In the genomic region with DNA sequence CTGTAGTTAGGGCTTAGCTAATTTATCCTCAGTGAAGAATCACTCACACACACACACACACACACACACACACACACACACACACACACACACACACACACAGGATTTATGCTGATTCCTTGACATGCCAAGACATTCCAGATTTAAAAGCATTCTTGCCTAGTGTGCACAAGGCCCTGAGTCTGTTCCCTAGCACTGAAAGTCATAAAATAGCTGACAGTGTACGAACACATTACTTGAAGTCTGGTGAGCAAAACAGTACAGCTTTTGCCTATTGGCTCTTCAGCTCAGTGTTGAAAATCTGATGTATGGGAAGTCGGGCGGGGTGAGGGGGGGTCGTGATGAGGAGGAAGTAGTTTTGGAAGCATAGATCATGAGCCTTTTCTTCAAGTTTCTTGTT, we compare ENCODE assay signal across 26 mouse cellular contexts. TPM values are rescaled to one million over a fixed set of nuclear protein-coding genes. Genes with fewer than 3 reads are reported as not detected.
DNase-seq lines count a peak whose midpoint lies in the region; ATAC-seq and TF ChIP-seq lines count a peak whose summit lies in the region.
"Had no signal": no experiment of that assay in that cellular context is flagged by ENCODE, and none has a peak within 500 bp of the region (broad histone marks: within the 10 kb centered on the region; RNA-seq: fewer than 3 reads in every experiment).

No protein-coding gene starts in this region.

- peaks cover 20% of the 10 kb centered on the region for H3K4me1 ChIP-seq in forebrain, embryonic 16.5 days (replicated peaks; ENCODE audit: control insufficient read depth, insufficient read depth, low read length)
- H3K4me1 ChIP-seq in forebrain, embryonic 15.5 days, result peaks cover 22% of the 10 kb centered on the region
- H3K4me1 ChIP-seq in kidney, embryonic 16.5 days (ENCODE audit: insufficient read depth, low read length), result peaks cover 3% of the 10 kb centered on the region; the same call in 1 of the 2 replicates
- H3K4me1 ChIP-seq in kidney, adult 2 months (ENCODE audit: control insufficient read depth, insufficient read depth, low read length), result peaks cover 2% of the 10 kb centered on the region; the same call in 1 of the 2 replicates
- H3K4me1 ChIP-seq in lung, embryonic 14.5 days (ENCODE audit: insufficient read depth), result peaks cover 8% of the 10 kb centered on the region
- H3K4me1 ChIP-seq in limb, embryonic 13.5 days, result 0 out of 2 replicates have a peak, but pooled peaks cover 6% of the 10 kb centered on the region
- H3K4me1 ChIP-seq: hindbrain, embryonic 10.5 days; limb, embryonic 12.5 days; liver, embryonic 12.5 days; midbrain, embryonic 12.5 days had no signal

- TF ChIP-seq CTCF in kidney, adult 2 months (conservative IDR thresholded peaks at IDR 0.05; ENCODE audit: insufficient read depth, insufficient read length, low read depth, low read length), result no peak
- no peak for TF ChIP-seq CTCF in lung, embryonic 14.5 days (IDR thresholded peaks at IDR 0.05; ENCODE audit: low read depth)

- 0 out of 2 replicates have a peak, but pooled peaks have one; percentile 27 for ATAC-seq in forebrain, embryonic 16.5 days
- no peak; the same call in 1 of the 2 replicates for ATAC-seq in forebrain, embryonic 15.5 days (replicated peaks)
- ATAC-seq in kidney, embryonic 16.5 days (ENCODE audit: low FRiP score, low TSS enrichment), result peak; percentile 87
- no peak for ATAC-seq in lung, embryonic 14.5 days (ENCODE audit: insufficient read depth)
- peak; percentile 32; the same call in 1 of the 2 replicates for ATAC-seq in limb, embryonic 13.5 days (ENCODE audit: low FRiP score, low read depth)
- ATAC-seq: activated CD4-positive, CD25-positive, alpha-beta regulatory T cell, adult 4 months; forebrain, embryonic 13.5 days; hindbrain, postnatal 0 days; liver, embryonic 12.5 days had no signal

- no peaks in the 10 kb centered on the region for H3K36me3 ChIP-seq in forebrain, embryonic 16.5 days (ENCODE audit: control insufficient read depth, insufficient read depth)
- no peaks in the 10 kb centered on the region for H3K36me3 ChIP-seq in forebrain, embryonic 15.5 days
- no peaks in the 10 kb centered on the region for H3K36me3 ChIP-seq in kidney, embryonic 16.5 days (ENCODE audit: insufficient read depth, low read length)
- H3K36me3 ChIP-seq in kidney, adult 2 months (ENCODE audit: control insufficient read depth, insufficient read depth, low read length), result no peaks in the 10 kb centered on the region
- no peaks in the 10 kb centered on the region; the same call in 1 of the 2 replicates for H3K36me3 ChIP-seq in lung, embryonic 14.5 days (ENCODE audit: insufficient read depth)
- H3K36me3 ChIP-seq in limb, embryonic 13.5 days, result no peaks in the 10 kb centered on the region
- H3K36me3 ChIP-seq: embryonic facial prominence, embryonic 13.5 days; hindbrain, embryonic 10.5 days; limb, embryonic 12.5 days; midbrain, embryonic 12.5 days; neural tube, embryonic 15.5 days had no signal

- H3K9ac ChIP-seq in forebrain, embryonic 16.5 days (replicated peaks; ENCODE audit: low read depth, low read length), result no peak overlapping the region
- H3K9ac ChIP-seq in forebrain, embryonic 15.5 days (replicated peaks), result no peak overlapping the region
- H3K9ac ChIP-seq in kidney, embryonic 16.5 days (replicated peaks; ENCODE audit: low read length), result no peak overlapping the region
- no peak overlapping the region for H3K9ac ChIP-seq in lung, embryonic 14.5 days
- no peak overlapping the region for H3K9ac ChIP-seq in limb, embryonic 13.5 days
- H3K9ac ChIP-seq: embryonic facial prominence, embryonic 13.5 days; forebrain, embryonic 13.5 days; limb, embryonic 12.5 days; liver, embryonic 12.5 days; midbrain, embryonic 12.5 days; neural tube, embryonic 15.5 days had no signal

- H3K27me3 ChIP-seq in forebrain, embryonic 16.5 days (replicated peaks; ENCODE audit: control insufficient read depth, insufficient read depth, low read length), result no peaks in the 10 kb centered on the region
- no peaks in the 10 kb centered on the region for H3K27me3 ChIP-seq in forebrain, embryonic 15.5 days
- no peaks in the 10 kb centered on the region for H3K27me3 ChIP-seq in kidney, embryonic 16.5 days (ENCODE audit: insufficient read depth, low read length)
- no peaks in the 10 kb centered on the region for H3K27me3 ChIP-seq in kidney, adult 2 months (replicated peaks; ENCODE audit: control insufficient read depth, insufficient read depth, low read length)
- H3K27me3 ChIP-seq in lung, embryonic 14.5 days (ENCODE audit: insufficient read depth, low read length), result no peaks in the 10 kb centered on the region
- H3K27me3 ChIP-seq in limb, embryonic 13.5 days, result no peaks in the 10 kb centered on the region
- H3K27me3 ChIP-seq: embryonic facial prominence, embryonic 13.5 days; forebrain, embryonic 13.5 days; limb, embryonic 12.5 days; liver, embryonic 12.5 days; midbrain, embryonic 12.5 days; neural tube, embryonic 15.5 days had no signal

- WGBS in forebrain, embryonic 16.5 days, result 82% methylated on average over 4 of the region's 4 CpGs
- WGBS in forebrain, embryonic 15.5 days, result 79% methylated on average over 4 of the region's 4 CpGs
- 57% methylated on average over 4 of the region's 4 CpGs for WGBS in kidney, embryonic 16.5 days
- WGBS in kidney, adult 2 months, result 62% methylated on average over 4 of the region's 4 CpGs
- 64% methylated on average over 4 of the region's 4 CpGs for WGBS in lung, embryonic 14.5 days
- 51% methylated on average over 4 of the region's 4 CpGs for WGBS in limb, embryonic 13.5 days

- H3K27ac ChIP-seq in forebrain, embryonic 16.5 days (ENCODE audit: low read length), result no peak overlapping the region
- H3K27ac ChIP-seq in forebrain, embryonic 15.5 days (replicated peaks), result no peak overlapping the region
- no peak overlapping the region for H3K27ac ChIP-seq in kidney, embryonic 16.5 days (ENCODE audit: low read length)
- no peak overlapping the region for H3K27ac ChIP-seq in kidney, adult 2 months (ENCODE audit: insufficient read depth, low read depth, low read length)
- no peak overlapping the region for H3K27ac ChIP-seq in lung, embryonic 14.5 days (ENCODE audit: low read depth)
- H3K27ac ChIP-seq in limb, embryonic 13.5 days, result no peak overlapping the region
- H3K27ac ChIP-seq: embryonic facial prominence, embryonic 13.5 days; forebrain, embryonic 13.5 days; hindbrain, embryonic 10.5 days; hindbrain, postnatal 0 days; limb, embryonic 12.5 days; liver, embryonic 12.5 days; midbrain, embryonic 12.5 days; neural tube, embryonic 15.5 days had no signal

- DNase-seq in kidney, adult 2 months, result no peak
- DNase-seq in lung, embryonic 14.5 days, result peak; percentile 40
- no peak for DNase-seq in lung, postnatal 4 days
- no peak for DNase-seq in ovary, postnatal 36 days (ENCODE audit: low spot score)
- DNase-seq: adrenal gland, postnatal 10 days; cerebellum, adult 8-10 months; cerebellum, postnatal 36 days; embryo, embryonic 11 days; gastrocnemius, postnatal 10 days; layer of hippocampus, adult 9-11 months; lung, adult 2 months had no signal

- H3K4me3 ChIP-seq in forebrain, embryonic 16.5 days (replicated peaks; ENCODE audit: low read length), result no peak overlapping the region
- no peak overlapping the region for H3K4me3 ChIP-seq in forebrain, embryonic 15.5 days
- no peak overlapping the region for H3K4me3 ChIP-seq in kidney, embryonic 16.5 days (ENCODE audit: low read length)
- H3K4me3 ChIP-seq in kidney, adult 2 months (ENCODE audit: insufficient read depth, low read depth, low read length), result no peak overlapping the region
- H3K4me3 ChIP-seq in lung, embryonic 14.5 days (ENCODE audit: low read depth, low read length), result no peak overlapping the region
- no peak overlapping the region for H3K4me3 ChIP-seq in limb, embryonic 13.5 days
- H3K4me3 ChIP-seq: embryonic facial prominence, embryonic 13.5 days; erythroblast, embryonic 14.5 days; forebrain, embryonic 13.5 days; hindbrain, embryonic 10.5 days; limb, embryonic 12.5 days; liver, embryonic 12.5 days; midbrain, embryonic 12.5 days; neural tube, embryonic 15.5 days had no signal

- no peak for TF ChIP-seq POLR2A in kidney, adult 2 months (IDR thresholded peaks at IDR 0.05; ENCODE audit: low read depth, low read length)

- H3K9me3 ChIP-seq in forebrain, embryonic 16.5 days (ENCODE audit: control insufficient read depth, low read length), result no peaks in the 10 kb centered on the region
- H3K9me3 ChIP-seq in forebrain, embryonic 15.5 days, result no peaks in the 10 kb centered on the region
- no peaks in the 10 kb centered on the region for H3K9me3 ChIP-seq in kidney, embryonic 16.5 days (ENCODE audit: low read length)
- H3K9me3 ChIP-seq in lung, embryonic 14.5 days (ENCODE audit: low read depth, low read length), result no peaks in the 10 kb centered on the region
- no peaks in the 10 kb centered on the region for H3K9me3 ChIP-seq in limb, embryonic 13.5 days
- H3K9me3 ChIP-seq: embryonic facial prominence, embryonic 13.5 days; forebrain, embryonic 13.5 days; hindbrain, embryonic 10.5 days; limb, embryonic 12.5 days; liver, embryonic 12.5 days; midbrain, embryonic 12.5 days; neural tube, embryonic 15.5 days had no signal

- H3K4me2 ChIP-seq in forebrain, embryonic 16.5 days (ENCODE audit: low read length), result no peak overlapping the region
- no peak overlapping the region for H3K4me2 ChIP-seq in forebrain, embryonic 15.5 days (replicated peaks)
- H3K4me2 ChIP-seq in kidney, embryonic 16.5 days (replicated peaks; ENCODE audit: low read depth, low read length), result no peak overlapping the region
- no peak overlapping the region for H3K4me2 ChIP-seq in lung, embryonic 14.5 days
- no peak overlapping the region for H3K4me2 ChIP-seq in limb, embryonic 13.5 days (replicated peaks)
- H3K4me2 ChIP-seq: embryonic facial prominence, embryonic 13.5 days; forebrain, embryonic 13.5 days; heart, embryonic 11.5 days; limb, embryonic 12.5 days; liver, embryonic 12.5 days; midbrain, embryonic 12.5 days; neural tube, embryonic 15.5 days had no signal

RNA-seq across cellular contexts. Expression of gene Kitl, which starts 37.5 kb away (rescaled TPM):
- 43.4 and 45.5 TPM in 2 replicates for polyA plus RNA-seq in forebrain, embryonic 16.5 days (2015; fragmentation: Nextera tagmentation; extraction: Ambion mirVana)
- 40.5 and 45.1 TPM in 2 replicates for polyA plus RNA-seq in forebrain, embryonic 15.5 days (2015; fragmentation: Nextera tagmentation; extraction: Ambion mirVana)
- 19.3 and 22.8 TPM in 2 replicates for polyA plus RNA-seq in kidney, embryonic 16.5 days (2015; fragmentation: Nextera tagmentation; extraction: Ambion mirVana)
- polyA plus RNA-seq in kidney, adult 2 months (2012; rRNA removed), result 10.3 and 15.1 TPM in 2 replicates
- 57.5 and 60.4 TPM in 2 replicates for polyA plus RNA-seq in lung, embryonic 14.5 days (2014; fragmentation: Nextera tagmentation; extraction: Ambion mirVana)
- 14.4 and 15.9 TPM in 2 replicates for polyA plus RNA-seq in limb, embryonic 13.5 days (2015; fragmentation: Nextera tagmentation; extraction: Ambion mirVana)
- polyA plus RNA-seq: erythroblast, embryonic 14.5 days had no signal

Comparison
In these comparisons a context has a peak if more than half of its experiments do, and no peak if none do; other contexts are left out.
1. ATAC-seq: peak in forebrain, embryonic 16.5 days (single experiment), kidney, embryonic 16.5 days (single experiment) and limb, embryonic 13.5 days (single experiment); none in forebrain, embryonic 15.5 days (single experiment) and lung, embryonic 14.5 days (single experiment).